Mouse (Mus musculus): ENCODE data around the gene Dst. TPM values are rescaled to one million over a fixed set of nuclear protein-coding genes. Genes with fewer than 3 reads are reported as not detected.
"Not testable (repeated sequence)": the region's sequence is repeated elsewhere in the genome, so short reads cannot be mapped to it uniquely, and the experiment has no call there.

The Dst gene
- polyA plus RNA-seq, 1 experiment from 2014 or later = 15.0 TPM

DNA sequence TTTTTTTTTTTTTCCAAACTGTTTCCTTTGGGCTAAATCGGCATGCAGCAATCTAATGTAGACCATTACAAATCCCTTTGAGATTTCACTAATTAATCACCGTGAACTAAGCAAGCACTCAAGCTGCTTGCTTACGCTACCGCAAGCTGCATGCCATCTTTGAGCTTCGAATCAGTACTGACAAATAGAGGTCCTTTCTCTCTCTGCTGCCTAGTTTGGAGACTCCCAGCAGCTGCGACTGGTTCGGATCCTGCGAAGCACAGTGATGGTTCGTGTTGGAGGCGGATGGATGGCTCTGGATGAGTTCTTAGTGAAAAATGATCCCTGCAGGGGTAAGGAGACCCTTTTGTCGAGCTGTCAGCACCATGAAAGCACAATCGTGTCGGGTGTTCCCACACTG is 391.5 kb downstream of the Dst start:
- Histone ChIP-seq H3K4me3 (no peak overlapping the region), H3K36me3 (peaks cover 60% of the 10 kb centered on the region), H3K4me1 (no peaks in the 10 kb centered on the region), H3K9me3 (no peaks in the 10 kb centered on the region), H3K27ac (no peak overlapping the region), H3K27me3 (ENCODE audit: insufficient read depth, poor library complexity, severe bottlenecking) (no peaks in the 10 kb centered on the region)
- no peak for DNase-seq (ENCODE audit: low spot score)
- 82% methylated on average over 13 of the region's 13 CpGs for WGBS

DNA sequence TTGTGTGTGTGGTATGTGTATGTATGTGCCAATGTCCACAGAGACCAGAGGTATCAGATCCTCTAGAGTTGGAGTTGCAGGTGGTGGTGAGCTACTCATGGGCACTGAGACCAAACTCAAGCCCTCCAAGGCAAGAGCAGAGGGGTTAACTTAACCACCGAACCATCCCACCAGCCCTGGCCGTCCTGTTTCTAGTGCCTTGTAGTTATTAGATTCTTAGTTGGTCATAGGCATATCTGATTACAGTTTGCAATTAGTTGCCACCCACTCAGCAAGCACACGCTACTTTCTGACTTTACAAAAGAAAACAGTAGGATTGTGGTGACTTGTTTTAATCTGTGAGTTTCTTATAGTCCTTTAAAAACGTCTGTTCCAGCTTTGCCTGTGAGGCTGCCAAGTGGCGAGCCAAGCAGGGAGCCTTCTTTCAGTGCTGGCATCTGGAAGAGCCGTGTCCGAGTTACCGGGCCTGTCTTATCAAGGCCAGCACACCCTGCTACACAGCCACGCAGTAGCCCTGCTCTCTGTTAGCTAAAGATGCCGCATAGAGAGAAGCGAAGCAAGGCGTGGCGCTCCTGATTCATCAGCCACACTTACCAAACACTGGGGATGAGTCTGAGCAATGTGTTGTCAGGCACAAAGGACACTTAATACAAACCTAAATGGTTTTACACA is 392.4 kb downstream of the Dst start:
- Histone ChIP-seq H3K4me1 (no peaks in the 10 kb centered on the region), H3K36me3 (peaks cover 59% of the 10 kb centered on the region), H3K27ac (no peak overlapping the region), H3K9me3 (no peaks in the 10 kb centered on the region), H3K4me3 (no peak overlapping the region), H3K27me3 (ENCODE audit: insufficient read depth, poor library complexity, severe bottlenecking) (no peaks in the 10 kb centered on the region)
- DNase-seq (ENCODE audit: low spot score) = no peak
- WGBS = 81% methylated on average over 13 of the region's 13 CpGs

DNA sequence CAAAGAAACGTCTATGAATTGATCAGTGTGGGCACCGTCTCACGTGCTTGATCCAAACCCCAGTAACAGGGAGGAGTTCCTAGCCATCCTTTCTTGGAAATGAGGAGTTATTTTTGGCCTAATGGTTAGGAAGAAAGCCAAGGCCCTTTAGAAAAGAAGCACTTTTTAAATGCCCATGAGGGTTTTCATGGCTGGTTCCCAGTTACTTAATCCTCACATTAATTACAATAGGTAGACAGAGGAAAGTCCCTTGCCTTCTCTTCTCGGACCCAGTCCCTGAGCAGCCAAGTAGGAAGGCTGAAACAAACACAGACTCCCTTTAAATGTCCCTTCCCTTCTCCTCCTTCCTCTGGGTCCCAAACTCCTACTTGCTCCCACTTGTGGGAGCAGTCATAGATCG is 396.2 kb downstream of the Dst start:
- no peak overlapping the region for H3K27ac ChIP-seq
- 79% methylated on average over 5 of the region's 5 CpGs for WGBS

DNA sequence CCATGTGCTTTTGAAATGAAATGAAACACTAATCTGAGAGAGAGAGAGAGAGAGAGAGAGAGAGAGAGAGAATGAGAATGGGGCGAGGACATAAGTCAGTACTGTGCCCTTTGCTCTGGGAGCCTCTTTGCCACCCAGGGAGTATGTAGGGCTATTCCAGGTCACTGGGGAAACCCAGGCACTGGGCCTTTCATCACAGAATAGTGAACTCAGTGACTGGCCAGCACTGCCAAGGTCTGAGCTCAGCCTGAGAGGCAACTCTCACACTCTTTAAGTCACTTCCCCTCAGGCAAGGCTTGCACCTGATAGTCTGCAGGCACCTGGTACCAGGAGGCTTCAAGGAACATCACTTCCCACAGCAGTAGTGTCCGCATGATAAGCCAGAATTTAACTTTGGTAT is 398.7 kb downstream of the Dst start:
- no peak overlapping the region for H3K4me3 ChIP-seq
- no peaks in the 10 kb centered on the region for H3K27me3 ChIP-seq (ENCODE audit: insufficient read depth, poor library complexity, severe bottlenecking)
- H3K36me3 ChIP-seq = peaks cover 51% of the 10 kb centered on the region
- 85% methylated on average over 2 of the region's 2 CpGs for WGBS
- no peak overlapping the region for H3K27ac ChIP-seq
- peaks cover 12% of the 10 kb centered on the region; the same call in 1 of the 2 replicates for H3K4me1 ChIP-seq
- DNase-seq (ENCODE audit: low spot score) = no peak
- H3K9me3 ChIP-seq = no peaks in the 10 kb centered on the region

More for the DNA sequence above, 396.2 kb downstream of the Dst start:
- H3K27me3 ChIP-seq (ENCODE audit: insufficient read depth, poor library complexity, severe bottlenecking) = no peaks in the 10 kb centered on the region
- H3K4me3 ChIP-seq = no peak overlapping the region
- no peaks in the 10 kb centered on the region for H3K9me3 ChIP-seq
- no peak for DNase-seq (ENCODE audit: low spot score)
- H3K36me3 ChIP-seq = peaks cover 63% of the 10 kb centered on the region
- H3K4me1 ChIP-seq = peaks cover 10% of the 10 kb centered on the region; the same call in 1 of the 2 replicates

DNA sequence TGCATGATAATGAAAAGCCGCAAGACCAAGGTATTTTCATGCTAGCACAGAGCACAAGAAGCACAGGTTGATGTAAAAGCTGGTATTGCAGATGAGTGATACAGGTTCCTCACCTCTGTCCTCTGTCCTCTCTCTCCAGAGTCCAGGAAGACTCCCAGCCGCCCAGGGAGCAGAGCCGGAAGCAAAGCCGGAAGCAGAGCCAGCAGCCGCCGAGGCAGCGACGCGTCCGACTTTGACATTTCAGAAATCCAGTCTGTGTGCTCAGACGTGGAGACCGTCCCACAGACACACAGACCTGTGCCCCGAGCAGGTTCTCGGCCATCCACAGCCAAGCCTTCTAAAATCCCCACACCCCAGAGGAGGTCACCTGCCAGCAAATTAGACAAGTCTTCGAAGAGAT is 399.2 kb downstream of the Dst start:
- H3K4me1 ChIP-seq = peaks cover 12% of the 10 kb centered on the region; the same call in 1 of the 2 replicates
- H3K4me3 ChIP-seq = no peak overlapping the region
- no peak overlapping the region for H3K27ac ChIP-seq
- DNase-seq (ENCODE audit: low spot score) = peak; percentile 73
- H3K9me3 ChIP-seq = no peaks in the 10 kb centered on the region
- peaks cover 48% of the 10 kb centered on the region for H3K36me3 ChIP-seq
- H3K27me3 ChIP-seq (ENCODE audit: insufficient read depth, poor library complexity, severe bottlenecking) = no peaks in the 10 kb centered on the region
- WGBS = 92% methylated on average over 15 of the region's 15 CpGs

DNA sequence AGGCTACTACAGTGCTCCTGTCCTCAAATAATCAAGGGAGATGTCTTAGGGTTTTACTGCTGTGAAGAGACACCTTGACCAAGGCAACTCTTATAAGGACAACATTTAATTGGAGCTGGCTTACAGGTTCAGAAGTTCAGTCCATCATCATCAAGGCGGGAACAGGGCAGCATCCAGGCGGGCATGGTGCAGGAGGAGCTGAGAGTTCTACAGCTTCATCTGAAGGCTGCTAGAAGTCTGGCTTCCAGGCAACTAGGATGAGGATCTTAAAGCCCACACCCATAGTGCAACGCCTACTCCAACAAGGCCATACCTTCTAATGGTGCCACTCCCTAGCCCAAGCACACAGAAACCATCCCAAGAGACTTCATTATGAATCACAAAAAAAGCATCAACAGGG is 400.8 kb downstream of the Dst start:
- not testable (repeated sequence) for H3K4me3 ChIP-seq; DNase-seq (ENCODE audit: low spot score); H3K27me3 ChIP-seq (ENCODE audit: insufficient read depth, poor library complexity, severe bottlenecking); H3K9me3 ChIP-seq; H3K27ac ChIP-seq
- peaks cover 33% of the 10 kb centered on the region for H3K36me3 ChIP-seq
- 94% methylated on average over 3 of the region's 3 CpGs for WGBS
- H3K4me1 ChIP-seq = peaks cover 23% of the 10 kb centered on the region

DNA sequence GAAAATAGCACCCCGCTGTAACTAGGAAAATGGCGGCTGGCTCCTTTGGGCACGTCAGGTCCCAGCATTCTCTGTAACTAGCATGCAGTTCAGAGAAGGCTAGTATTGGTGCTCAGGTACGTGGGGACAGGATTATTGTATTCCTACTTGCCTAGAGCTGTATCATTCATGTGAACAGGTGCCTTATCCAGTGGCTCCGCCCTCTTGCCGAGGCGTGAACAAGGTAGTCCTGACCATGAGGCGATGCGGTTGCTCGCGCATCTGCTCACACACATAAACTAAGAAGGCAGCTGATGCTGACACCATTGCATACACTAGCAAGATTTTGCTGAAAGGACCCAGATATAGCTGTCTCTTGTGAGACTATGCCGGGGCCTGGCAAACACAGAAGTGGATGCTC is 401.4 kb downstream of the Dst start:
- WGBS = 92% methylated on average over 12 of the region's 12 CpGs
- H3K9me3 ChIP-seq = no peaks in the 10 kb centered on the region
- no peak overlapping the region for H3K4me3 ChIP-seq
- no peak overlapping the region for H3K27ac ChIP-seq
- DNase-seq (ENCODE audit: low spot score) = no peak
- peaks cover 23% of the 10 kb centered on the region for H3K4me1 ChIP-seq
- H3K27me3 ChIP-seq (ENCODE audit: insufficient read depth, poor library complexity, severe bottlenecking) = no peaks in the 10 kb centered on the region
- peaks cover 33% of the 10 kb centered on the region for H3K36me3 ChIP-seq

DNA sequence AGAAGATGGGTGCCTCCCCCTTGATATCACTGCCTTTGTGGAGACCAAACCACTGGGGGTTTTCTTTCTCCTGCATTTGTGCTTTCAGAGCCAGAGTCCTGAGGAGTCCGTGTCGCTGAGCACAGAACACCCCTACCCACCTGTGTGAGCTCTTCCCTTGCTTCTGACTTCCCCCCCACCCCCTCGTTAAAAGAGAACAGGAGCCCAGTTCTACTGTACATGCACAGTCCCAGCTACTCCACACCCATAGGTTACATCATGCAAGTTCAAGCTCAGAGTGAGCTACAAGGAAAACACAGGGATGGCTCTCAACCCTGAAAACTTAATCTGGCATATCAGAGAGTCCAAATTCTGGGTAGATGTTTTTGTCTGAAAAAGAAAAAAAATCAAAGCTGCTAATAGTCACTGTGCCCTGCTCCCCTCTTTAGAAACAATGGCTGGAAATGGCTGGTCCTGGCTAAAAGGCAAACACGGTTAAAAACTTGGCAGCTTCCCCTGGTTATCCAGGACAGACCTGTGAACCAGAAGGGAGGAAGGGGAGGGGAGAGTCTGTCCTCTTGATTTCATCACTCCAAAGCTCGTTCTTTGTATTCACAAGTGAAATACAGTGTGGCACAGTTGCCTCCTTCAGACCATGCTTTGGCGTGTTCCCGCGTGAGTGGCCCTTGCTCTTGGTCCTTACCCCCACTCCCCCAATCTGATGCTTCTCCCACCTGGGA is 402.7 kb downstream of the Dst start:
- peaks cover 25% of the 10 kb centered on the region for H3K36me3 ChIP-seq
- H3K4me1 ChIP-seq = peaks cover 23% of the 10 kb centered on the region
- WGBS = 87% methylated on average over 8 of the region's 8 CpGs
- H3K27ac ChIP-seq = no peak overlapping the region
- DNase-seq (ENCODE audit: low spot score) = peak; percentile 46
- no peaks in the 10 kb centered on the region for H3K9me3 ChIP-seq
- no peak overlapping the region for H3K4me3 ChIP-seq
- no peaks in the 10 kb centered on the region for H3K27me3 ChIP-seq (ENCODE audit: insufficient read depth, poor library complexity, severe bottlenecking)

DNA sequence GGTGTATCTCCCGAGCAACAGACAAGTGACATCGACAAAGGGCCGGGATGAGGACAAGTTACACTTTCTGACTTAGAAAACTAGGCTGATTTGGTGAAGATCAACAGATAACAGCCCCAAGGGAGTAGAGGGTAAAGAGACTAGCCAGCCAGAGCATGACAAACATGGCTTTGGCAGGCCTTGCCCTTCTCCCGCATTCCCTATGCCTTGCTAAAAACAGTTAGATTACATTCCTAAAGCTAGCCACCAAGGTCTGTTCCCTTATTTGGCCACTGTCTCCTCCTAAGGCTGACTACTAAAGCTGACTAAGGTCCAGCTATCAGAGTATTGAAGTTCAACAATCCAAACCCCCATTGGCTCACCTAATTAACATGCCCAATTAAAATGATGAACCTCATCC is 404.8 kb downstream of the Dst start:
- Histone ChIP-seq H3K27me3 (ENCODE audit: insufficient read depth, poor library complexity, severe bottlenecking) (no peaks in the 10 kb centered on the region), H3K27ac (peak overlapping the region; percentile 67; the same call in 1 of the 2 replicates), H3K36me3 (peaks cover 12% of the 10 kb centered on the region), H3K9me3 (no peaks in the 10 kb centered on the region), H3K4me1 (peaks cover 13% of the 10 kb centered on the region), H3K4me3 (no peak overlapping the region)
- DNase-seq (ENCODE audit: low spot score) = no peak
- WGBS = 78% methylated on average over 4 of the region's 4 CpGs

DNA sequence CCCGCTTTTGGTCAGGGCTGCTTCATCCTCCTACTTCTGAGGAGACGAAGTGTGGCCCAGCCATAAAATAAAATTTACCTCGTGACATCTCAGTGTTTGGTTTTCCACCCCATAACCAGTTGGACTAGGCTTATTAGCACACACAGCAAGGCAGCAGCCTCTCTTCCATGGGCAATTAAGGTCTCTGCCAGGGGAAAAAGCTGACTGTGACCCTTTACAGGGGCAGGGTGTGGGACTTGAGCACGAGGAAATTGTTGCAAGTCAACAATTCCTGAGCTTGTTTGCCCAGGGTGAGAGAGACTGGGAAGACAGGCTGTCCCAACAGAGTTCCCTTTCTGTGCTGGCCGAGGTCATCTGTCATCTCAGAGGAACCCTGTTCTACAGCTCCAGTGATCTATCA is 407.4 kb downstream of the Dst start:
- Histone ChIP-seq H3K27ac (no peak overlapping the region), H3K27me3 (ENCODE audit: insufficient read depth, poor library complexity, severe bottlenecking) (no peaks in the 10 kb centered on the region), H3K9me3 (no peaks in the 10 kb centered on the region), H3K36me3 (no peaks in the 10 kb centered on the region), H3K4me1 (peaks cover 13% of the 10 kb centered on the region), H3K4me3 (no peak overlapping the region)
- no peak for DNase-seq (ENCODE audit: low spot score)
- WGBS = 73% methylated on average over 5 of the region's 5 CpGs

DNA sequence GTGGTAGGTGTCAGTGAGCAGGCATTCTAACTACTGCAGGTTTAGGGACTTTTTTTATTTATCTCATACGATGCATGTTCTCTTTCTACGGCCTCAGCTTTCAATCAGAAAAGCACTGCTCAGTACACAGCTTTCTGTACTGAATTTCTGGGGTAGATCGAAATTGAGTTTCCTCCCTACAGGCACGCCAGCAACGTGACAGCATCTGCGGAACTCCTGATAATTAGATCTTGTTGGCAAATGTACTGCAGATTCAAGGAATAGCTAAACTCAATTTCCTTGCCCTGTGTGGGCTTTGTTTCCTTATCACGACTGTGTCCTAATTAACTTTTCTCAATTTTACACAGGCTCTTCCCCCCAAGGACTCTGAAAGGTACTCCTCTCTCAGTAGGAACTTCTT is 416.2 kb downstream of the Dst start:
- Histone ChIP-seq H3K27me3 (ENCODE audit: insufficient read depth, poor library complexity, severe bottlenecking) (no peaks in the 10 kb centered on the region), H3K4me3 (no peak overlapping the region), H3K9me3 (no peaks in the 10 kb centered on the region), H3K27ac (no peak overlapping the region), H3K4me1 (peaks cover 20% of the 10 kb centered on the region; the same call in 1 of the 2 replicates), H3K36me3 (no peaks in the 10 kb centered on the region)
- 68% methylated on average over 7 of the region's 7 CpGs for WGBS
- no peak for DNase-seq (ENCODE audit: low spot score)

DNA sequence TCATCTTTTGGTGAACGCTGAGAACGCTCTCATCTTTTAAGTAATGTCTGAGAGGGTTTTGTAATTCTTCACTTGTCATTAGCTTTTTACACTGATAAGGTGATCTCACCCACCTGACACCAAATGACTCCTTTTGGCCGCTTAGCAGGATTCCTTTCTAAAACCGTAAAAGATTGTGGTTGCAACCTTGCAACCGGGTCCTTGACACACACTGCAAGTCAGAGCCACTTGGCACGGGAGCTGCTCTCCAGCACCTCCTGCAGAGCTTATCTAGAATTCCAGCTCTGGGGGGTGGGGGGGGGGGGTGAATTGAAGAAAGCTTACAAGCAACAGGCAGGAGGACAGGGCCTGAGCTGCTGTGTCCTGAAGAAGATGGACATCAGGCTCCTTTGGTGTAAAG is 420.6 kb downstream of the Dst start:
- Histone ChIP-seq H3K4me3 (no peak overlapping the region), H3K4me1 (peaks cover 20% of the 10 kb centered on the region; the same call in 1 of the 2 replicates), H3K9me3 (no peaks in the 10 kb centered on the region), H3K27me3 (ENCODE audit: insufficient read depth, poor library complexity, severe bottlenecking) (no peaks in the 10 kb centered on the region), H3K36me3 (no peaks in the 10 kb centered on the region), H3K27ac (no peak overlapping the region)
- WGBS = 29% methylated on average over 6 of the region's 6 CpGs
- DNase-seq (ENCODE audit: low spot score) = no peak

DNA sequence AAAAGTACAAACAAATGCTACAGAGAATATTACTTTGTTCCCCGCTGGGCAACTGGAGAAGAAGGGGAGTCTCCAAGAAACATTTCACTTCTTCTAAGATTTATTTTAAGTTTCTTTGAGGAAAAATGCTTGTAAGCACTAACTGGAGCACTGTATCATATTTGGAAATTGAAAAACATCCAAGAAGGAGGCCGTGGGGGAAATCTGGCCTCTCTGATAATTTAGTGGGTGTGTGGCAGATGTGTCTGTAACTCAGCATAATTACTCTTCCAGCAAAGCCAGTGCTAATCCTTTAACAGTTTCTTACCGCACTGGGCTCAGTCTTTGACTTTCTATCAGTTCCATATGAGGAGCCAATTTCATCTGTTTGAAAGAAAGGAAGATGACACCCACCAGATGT is 423.7 kb downstream of the Dst start:
- no peak overlapping the region for H3K27ac ChIP-seq
- H3K4me3 ChIP-seq = no peak overlapping the region
- no peak for DNase-seq (ENCODE audit: low spot score)
- H3K9me3 ChIP-seq = no peaks in the 10 kb centered on the region
- H3K36me3 ChIP-seq = no peaks in the 10 kb centered on the region
- peaks cover 8% of the 10 kb centered on the region; the same call in 1 of the 2 replicates for H3K4me1 ChIP-seq
- WGBS = 86% methylated on average over 3 of the region's 3 CpGs
- no peaks in the 10 kb centered on the region for H3K27me3 ChIP-seq (ENCODE audit: insufficient read depth, poor library complexity, severe bottlenecking)

Data from heart, embryonic 10.5 days (tissue).